ENCODE assay signal across 26 mouse cellular contexts in the genomic region with DNA sequence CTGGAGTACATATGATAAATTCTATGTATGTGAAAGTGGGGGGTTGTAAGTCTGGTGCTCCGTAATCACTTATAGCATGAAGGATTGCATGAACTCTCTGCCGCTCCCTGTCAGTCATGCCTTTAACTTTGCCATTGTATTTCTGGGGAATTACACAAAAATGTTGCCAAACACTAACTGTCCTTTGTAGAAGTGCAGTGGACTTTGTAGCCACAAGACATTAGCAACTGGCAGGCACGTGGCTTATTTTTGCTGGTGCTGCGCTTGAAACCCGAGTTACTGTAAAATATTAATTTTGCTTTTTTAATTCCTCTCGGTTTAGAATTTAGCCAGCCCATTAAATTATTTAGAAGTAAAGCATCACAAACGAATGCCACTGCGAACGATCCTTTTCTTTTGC. TPM values are rescaled to one million over a fixed set of nuclear protein-coding genes. Genes with fewer than 3 reads are reported as not detected.
A peak's percentile ranks its signal among the peaks of the same experiment; 100 is the strongest.
DNase-seq lines count a peak whose midpoint lies in the region; ATAC-seq and TF ChIP-seq lines count a peak whose summit lies in the region.
"Had no signal": no experiment of that assay in that cellular context is flagged by ENCODE, and none has a peak within 500 bp of the region (broad histone marks: within the 10 kb centered on the region; RNA-seq: fewer than 3 reads in every experiment).

No protein-coding gene starts in this region.

- H3K27me3 ChIP-seq in kidney, embryonic 15.5 days: peaks cover 42% of the 10 kb centered on the region
- H3K27me3 ChIP-seq in kidney, postnatal 0 days (ENCODE audit: insufficient read depth, low read length): 0 out of 2 replicates have a peak, but pooled peaks cover 6% of the 10 kb centered on the region
- H3K27me3 ChIP-seq in midbrain, embryonic 10.5 days (ENCODE audit: low read depth, poor library complexity, severe bottlenecking): peaks cover 50% of the 10 kb centered on the region

- no peaks in the 10 kb centered on the region for H3K36me3 ChIP-seq in kidney, embryonic 15.5 days
- H3K36me3 ChIP-seq in kidney, postnatal 0 days (ENCODE audit: insufficient read depth, low read length): no peaks in the 10 kb centered on the region
- no peaks in the 10 kb centered on the region for H3K36me3 ChIP-seq in midbrain, embryonic 10.5 days
- H3K36me3 ChIP-seq: embryonic facial prominence, embryonic 15.5 days; forebrain, embryonic 10.5 days; heart, embryonic 15.5 days had no signal

- no peak overlapping the region for H3K4me2 ChIP-seq in kidney, embryonic 15.5 days
- peak overlapping the region; percentile 63; the same call in 1 of the 2 replicates for H3K4me2 ChIP-seq in kidney, postnatal 0 days (ENCODE audit: low read length)
- H3K4me2 ChIP-seq: embryonic facial prominence, embryonic 15.5 days; heart, embryonic 11.5 days; heart, embryonic 15.5 days had no signal

- no peak for TF ChIP-seq CTCF in kidney, postnatal 0 days (IDR thresholded peaks at IDR 0.05; ENCODE audit: low read depth)

- H3K4me1 ChIP-seq in kidney, embryonic 15.5 days: peaks cover 14% of the 10 kb centered on the region
- peaks cover 4% of the 10 kb centered on the region; the same call in 1 of the 2 replicates for H3K4me1 ChIP-seq in kidney, postnatal 0 days (replicated peaks; ENCODE audit: insufficient read depth, low read length)
- peaks cover 15% of the 10 kb centered on the region for H3K4me1 ChIP-seq in midbrain, embryonic 10.5 days

- no peak overlapping the region for H3K27ac ChIP-seq in kidney, embryonic 15.5 days
- H3K27ac ChIP-seq in kidney, postnatal 0 days: no peak overlapping the region
- H3K27ac ChIP-seq in midbrain, embryonic 10.5 days (replicated peaks): no peak overlapping the region
- H3K27ac ChIP-seq: embryonic facial prominence, embryonic 15.5 days; forebrain, embryonic 10.5 days; heart, embryonic 15.5 days had no signal

- WGBS in kidney, embryonic 15.5 days: 82% methylated on average over 9 of the region's 9 CpGs
- WGBS in kidney, postnatal 0 days: 81% methylated on average over 9 of the region's 9 CpGs
- WGBS in midbrain, embryonic 10.5 days: 88% methylated on average over 9 of the region's 9 CpGs

- H3K4me3 ChIP-seq in kidney, embryonic 15.5 days (replicated peaks): no peak overlapping the region
- H3K4me3 ChIP-seq in kidney, postnatal 0 days (replicated peaks; ENCODE audit: low read depth, low read length): 0 out of 2 replicates have a peak overlapping the region, but pooled peaks have one; percentile 51
- H3K4me3 ChIP-seq in midbrain, embryonic 10.5 days: no peak overlapping the region
- H3K4me3 ChIP-seq: embryonic facial prominence, embryonic 15.5 days; erythroblast, embryonic 14.5 days; forebrain, embryonic 10.5 days; heart, embryonic 15.5 days had no signal

- no peak overlapping the region for H3K9ac ChIP-seq in kidney, embryonic 15.5 days
- H3K9ac ChIP-seq in kidney, postnatal 0 days (ENCODE audit: low read depth, low read length): no peak overlapping the region
- H3K9ac ChIP-seq: embryonic facial prominence, embryonic 15.5 days; heart, embryonic 15.5 days had no signal

- no peak for ATAC-seq in kidney, embryonic 15.5 days (replicated peaks; ENCODE audit: low FRiP score)
- no peak for ATAC-seq in kidney, postnatal 0 days (replicated peaks; ENCODE audit: low FRiP score, low read depth)
- ATAC-seq: forebrain, embryonic 14.5 days had no signal

- H3K9me3 ChIP-seq in kidney, embryonic 15.5 days (replicated peaks): no peaks in the 10 kb centered on the region
- H3K9me3 ChIP-seq in kidney, postnatal 0 days (replicated peaks; ENCODE audit: low read length): no peaks in the 10 kb centered on the region
- no peaks in the 10 kb centered on the region for H3K9me3 ChIP-seq in midbrain, embryonic 10.5 days (replicated peaks)
- H3K9me3 ChIP-seq: embryonic facial prominence, embryonic 15.5 days; forebrain, embryonic 10.5 days; heart, embryonic 15.5 days had no signal

- DNase-seq in kidney, adult 11 months: peak; percentile 66
- DNase-seq in kidney, adult 8-10 months: peak; percentile 68 to 79
- DNase-seq in kidney, postnatal 0 days (ENCODE audit: low spot score): no peak
- DNase-seq in kidney, postnatal 36 days: peak; percentile 61 to 62
- no peak for DNase-seq in midbrain, embryonic 10.5 days (ENCODE audit: low spot score)
- no peak for DNase-seq in layer of hippocampus, postnatal 36 days
- DNase-seq: adrenal gland, postnatal 10 days; cerebellum, adult 11 months; cerebellum, adult 8-10 months; cerebellum, postnatal 14 days; embryo, embryonic 11 days; gastrocnemius, postnatal 36 days; heart, adult 18-20 months; heart, postnatal 14 days had no signal

RNA-seq across cellular contexts. Expression of gene Kl, which starts 2.4 kb away (rescaled TPM):
- 12.3 and 13.1 TPM in 2 replicates for polyA plus RNA-seq in kidney, embryonic 15.5 days (2015; fragmentation: Nextera tagmentation; extraction: Ambion mirVana)
- polyA plus RNA-seq in kidney, postnatal 0 days (2015; fragmentation: Nextera tagmentation; extraction: Ambion mirVana): 65.5 and 79.5 TPM in 2 replicates
- 0.09 and 0.39 TPM in 2 replicates for polyA plus RNA-seq in midbrain, embryonic 10.5 days (2016; fragmentation: Nextera tagmentation; extraction: Ambion mirVana)
- total RNA-seq in layer of hippocampus, postnatal 36 days (2021): 10 to 100 TPM in 1 of 2 experiments, 1 to 10 TPM in 1; 8.7 to 13.0 TPM
- total RNA-seq: common myeloid progenitor, adult 5-6 weeks; hematopoietic stem cell, adult 5-6 weeks; MEL had no signal
- polyA plus RNA-seq: C2C12; embryonic facial prominence, embryonic 11.5 days; erythroblast, embryonic 14.5 days had no signal

Comparison
In these comparisons a context has a peak if more than half of its experiments do, and no peak if none do; other contexts are left out.
1. DNase-seq: peak in kidney, adult 11 months (single experiment), kidney, adult 8-10 months (2 of 2) and kidney, postnatal 36 days (2 of 2); none in kidney, postnatal 0 days (single experiment), midbrain, embryonic 10.5 days (single experiment) and layer of hippocampus, postnatal 36 days (0 of 2).